29 mouse cellular contexts compared by ENCODE assay signal in genomic region chr3:18620608-18621007, GRCm38 (mm10).
A peak's percentile ranks its signal among the peaks of the same experiment; 100 is the strongest.
DNase-seq lines count a peak whose midpoint lies in the region; ATAC-seq and TF ChIP-seq lines count a peak whose summit lies in the region.
"Had no signal": no experiment of that assay in that cellular context is flagged by ENCODE, and none has a peak within 500 bp of the region (broad histone marks: within the 10 kb centered on the region; RNA-seq: fewer than 3 reads in every experiment).

No protein-coding gene starts in this region.

- H3K4me1 ChIP-seq in kidney, postnatal 0 days (replicated peaks; ENCODE audit: insufficient read depth, low read length): peaks cover 9% of the 10 kb centered on the region; the same call in 1 of the 2 replicates
- peaks cover 23% of the 10 kb centered on the region for H3K4me1 ChIP-seq in kidney, embryonic 15.5 days
- H3K4me1 ChIP-seq in ES-E14 (ENCODE audit: control insufficient read depth in 2 of 2, insufficient read depth in 2 of 2, low read length in 2 of 2, poor library complexity in 1 of 2): peaks cover 4 to 9% of the 10 kb centered on the region in 2 experiments
- peaks cover 21% of the 10 kb centered on the region for H3K4me1 ChIP-seq in embryonic facial prominence, embryonic 14.5 days (ENCODE audit: control insufficient read depth, insufficient read depth, low read length)
- peaks cover 12% of the 10 kb centered on the region for H3K4me1 ChIP-seq in heart, embryonic 10.5 days

- no peak overlapping the region for H3K27ac ChIP-seq in kidney, postnatal 0 days
- H3K27ac ChIP-seq in kidney, embryonic 15.5 days: no peak overlapping the region
- 0 out of 2 replicates have a peak overlapping the region, but pooled peaks have one; percentile 64 for H3K27ac ChIP-seq in ES-E14 (ENCODE audit: insufficient read depth, low read depth, low read length, poor library complexity, severe bottlenecking)
- H3K27ac ChIP-seq in embryonic facial prominence, embryonic 14.5 days (replicated peaks; ENCODE audit: low read depth, low read length): no peak overlapping the region
- no peak overlapping the region; the same call in 1 of the 2 replicates for H3K27ac ChIP-seq in heart, embryonic 10.5 days
- H3K27ac ChIP-seq: forebrain, embryonic 15.5 days; gastrocnemius, adult 2 months; hindbrain, embryonic 12.5 days; liver, embryonic 14.5 days; midbrain, embryonic 10.5 days; midbrain, embryonic 15.5 days; neural tube, embryonic 12.5 days; stomach, embryonic 15.5 days had no signal

- 28% methylated on average over 7 of the region's 7 CpGs for WGBS in kidney, postnatal 0 days
- 31% methylated on average over 7 of the region's 7 CpGs for WGBS in kidney, embryonic 15.5 days
- WGBS in embryonic facial prominence, embryonic 14.5 days: 30% methylated on average over 6 of the region's 7 CpGs
- 20% methylated on average over 7 of the region's 7 CpGs for WGBS in heart, embryonic 10.5 days

- H3K4me3 ChIP-seq in kidney, postnatal 0 days (replicated peaks; ENCODE audit: low read depth, low read length): no peak overlapping the region
- H3K4me3 ChIP-seq in kidney, embryonic 15.5 days (replicated peaks): no peak overlapping the region
- no peak overlapping the region for H3K4me3 ChIP-seq in ES-E14 (ENCODE audit: insufficient read depth in 1 of 2, low read depth in 1 of 2, low read length in 2 of 2, poor library complexity in 1 of 2, severe bottlenecking in 1 of 2)
- H3K4me3 ChIP-seq in embryonic facial prominence, embryonic 14.5 days (ENCODE audit: low read depth, low read length): no peak overlapping the region
- H3K4me3 ChIP-seq in heart, embryonic 10.5 days: no peak overlapping the region
- H3K4me3 ChIP-seq: forebrain, embryonic 15.5 days; gastrocnemius, adult 2 months; hindbrain, embryonic 12.5 days; midbrain, embryonic 10.5 days; midbrain, embryonic 15.5 days; neural tube, embryonic 12.5 days; stomach, embryonic 15.5 days had no signal

- no peak overlapping the region for H3K9ac ChIP-seq in kidney, postnatal 0 days (ENCODE audit: low read depth, low read length)
- H3K9ac ChIP-seq in kidney, embryonic 15.5 days: no peak overlapping the region
- no peak overlapping the region for H3K9ac ChIP-seq in ES-E14 (ENCODE audit: insufficient read depth, low read depth, low read length, poor library complexity, severe bottlenecking)
- no peak overlapping the region for H3K9ac ChIP-seq in embryonic facial prominence, embryonic 14.5 days (ENCODE audit: low read depth, low read length)
- H3K9ac ChIP-seq: forebrain, embryonic 15.5 days; hindbrain, embryonic 12.5 days; liver, embryonic 14.5 days; midbrain, embryonic 15.5 days; neural tube, embryonic 12.5 days; stomach, embryonic 15.5 days had no signal

- in situ Hi-C loops in ES-E14 (cut with MboI; ENCODE audit: low sequenced_read_pairs in 2 of 2, unreplicated experiment in 2 of 2): no loop called here

- DNase-seq in embryo, embryonic 10.5 days (ENCODE audit: low spot score): peak; percentile 32
- no peak for DNase-seq in embryo, embryonic 10 days (ENCODE audit: low spot score)
- peak; percentile 40 for DNase-seq in kidney, postnatal 0 days (ENCODE audit: low spot score)
- DNase-seq in ES-E14 (ENCODE audit: low read depth, low spot score): peak; percentile 58
- DNase-seq in embryonic facial prominence, embryonic 14.5 days (ENCODE audit: low spot score): peak; percentile 4
- no peak for DNase-seq in heart, embryonic 10.5 days (ENCODE audit: low spot score)
- no peak for DNase-seq in thymus, postnatal 0 days (ENCODE audit: low spot score)
- DNase-seq: adrenal gland, adult 8-10 months; cerebellum, adult 9-10 months; cerebellum, postnatal 36 days; gastrocnemius, adult 2 months; gastrocnemius, postnatal 36 days; heart, postnatal 14 days; kidney, adult 9 months; kidney, postnatal 25 days; liver; lung, adult 2 months; right cerebral cortex, postnatal 25 days; thymus, postnatal 25 days had no signal

- no peaks in the 10 kb centered on the region for H3K27me3 ChIP-seq in kidney, postnatal 0 days (ENCODE audit: insufficient read depth, low read length)
- no peaks in the 10 kb centered on the region for H3K27me3 ChIP-seq in kidney, embryonic 15.5 days
- H3K27me3 ChIP-seq in embryonic facial prominence, embryonic 14.5 days (replicated peaks; ENCODE audit: control insufficient read depth, insufficient read depth, low read length): no peaks in the 10 kb centered on the region
- no peaks in the 10 kb centered on the region for H3K27me3 ChIP-seq in heart, embryonic 10.5 days (ENCODE audit: insufficient read depth, poor library complexity, severe bottlenecking)
- H3K27me3 ChIP-seq: CH12.LX; forebrain, embryonic 15.5 days; hindbrain, embryonic 12.5 days; midbrain, embryonic 15.5 days; neural tube, embryonic 12.5 days; stomach, embryonic 15.5 days had no signal

- no peak overlapping the region for H3K4me2 ChIP-seq in kidney, postnatal 0 days (ENCODE audit: low read length)
- no peak overlapping the region for H3K4me2 ChIP-seq in kidney, embryonic 15.5 days
- no peak overlapping the region for H3K4me2 ChIP-seq in embryonic facial prominence, embryonic 14.5 days (ENCODE audit: low read depth, low read length)
- H3K4me2 ChIP-seq: forebrain, embryonic 15.5 days; hindbrain, embryonic 12.5 days; midbrain, embryonic 15.5 days; neural tube, embryonic 12.5 days; stomach, embryonic 15.5 days had no signal

- H3K36me3 ChIP-seq in kidney, postnatal 0 days (ENCODE audit: insufficient read depth, low read length): no peaks in the 10 kb centered on the region
- no peaks in the 10 kb centered on the region for H3K36me3 ChIP-seq in kidney, embryonic 15.5 days
- no peaks in the 10 kb centered on the region for H3K36me3 ChIP-seq in ES-E14 (ENCODE audit: control insufficient read depth, insufficient read depth, low read length, poor library complexity, severe bottlenecking)
- no peaks in the 10 kb centered on the region for H3K36me3 ChIP-seq in embryonic facial prominence, embryonic 14.5 days (ENCODE audit: control insufficient read depth, insufficient read depth, low read length)
- H3K36me3 ChIP-seq in heart, embryonic 10.5 days: no peaks in the 10 kb centered on the region
- H3K36me3 ChIP-seq: forebrain, embryonic 15.5 days; hindbrain, embryonic 12.5 days; midbrain, embryonic 10.5 days; midbrain, embryonic 15.5 days; neural tube, embryonic 12.5 days; stomach, embryonic 15.5 days had no signal

- no peaks in the 10 kb centered on the region for H3K9me3 ChIP-seq in kidney, postnatal 0 days (replicated peaks; ENCODE audit: low read length)
- no peaks in the 10 kb centered on the region for H3K9me3 ChIP-seq in kidney, embryonic 15.5 days (replicated peaks)
- H3K9me3 ChIP-seq in ES-E14 (ENCODE audit: control insufficient read depth, insufficient read depth, low read depth, low read length): no peaks in the 10 kb centered on the region
- H3K9me3 ChIP-seq in embryonic facial prominence, embryonic 14.5 days (ENCODE audit: control insufficient read depth, low read length): no peaks in the 10 kb centered on the region
- no peaks in the 10 kb centered on the region for H3K9me3 ChIP-seq in heart, embryonic 10.5 days
- H3K9me3 ChIP-seq: forebrain, embryonic 15.5 days; hindbrain, embryonic 12.5 days; midbrain, embryonic 10.5 days; midbrain, embryonic 15.5 days; neural tube, embryonic 12.5 days; stomach, embryonic 15.5 days had no signal

- no peak for TF ChIP-seq CTCF in kidney, postnatal 0 days (IDR thresholded peaks at IDR 0.05; ENCODE audit: low read depth)

- ATAC-seq in kidney, postnatal 0 days (replicated peaks; ENCODE audit: low FRiP score, low read depth): no peak
- ATAC-seq in kidney, embryonic 15.5 days (replicated peaks; ENCODE audit: low FRiP score): no peak
- no peak for ATAC-seq in embryonic facial prominence, embryonic 14.5 days (ENCODE audit: low read depth)
- ATAC-seq: forebrain, embryonic 15.5 days; intestine, postnatal 0 days; midbrain, embryonic 15.5 days had no signal

TF ChIP-seq in ES-E14, 5 proteins besides CTCF, POLR2A, EP300 and RAD21:
- TF ChIP-seq CHD2 (IDR thresholded peaks at IDR 0.05; ENCODE audit: low read depth, low read length) (peak; percentile 68; the same call in 1 of the 2 replicates), HCFC1 (IDR thresholded peaks at IDR 0.05; ENCODE audit: borderline replicate concordance, insufficient read depth, low read length) (no peak)

Comparison
In these comparisons a context has a peak if more than half of its experiments do, and no peak if none do; other contexts are left out.
1. DNase-seq: peak in embryo, embryonic 10.5 days (single experiment), kidney, postnatal 0 days (single experiment), ES-E14 (single experiment) and embryonic facial prominence, embryonic 14.5 days (single experiment); none in embryo, embryonic 10 days (single experiment), heart, embryonic 10.5 days (single experiment) and thymus, postnatal 0 days (single experiment).